Mouse (Mus musculus): Measurements from ENCODE around the gene Tmem95.

DNA sequence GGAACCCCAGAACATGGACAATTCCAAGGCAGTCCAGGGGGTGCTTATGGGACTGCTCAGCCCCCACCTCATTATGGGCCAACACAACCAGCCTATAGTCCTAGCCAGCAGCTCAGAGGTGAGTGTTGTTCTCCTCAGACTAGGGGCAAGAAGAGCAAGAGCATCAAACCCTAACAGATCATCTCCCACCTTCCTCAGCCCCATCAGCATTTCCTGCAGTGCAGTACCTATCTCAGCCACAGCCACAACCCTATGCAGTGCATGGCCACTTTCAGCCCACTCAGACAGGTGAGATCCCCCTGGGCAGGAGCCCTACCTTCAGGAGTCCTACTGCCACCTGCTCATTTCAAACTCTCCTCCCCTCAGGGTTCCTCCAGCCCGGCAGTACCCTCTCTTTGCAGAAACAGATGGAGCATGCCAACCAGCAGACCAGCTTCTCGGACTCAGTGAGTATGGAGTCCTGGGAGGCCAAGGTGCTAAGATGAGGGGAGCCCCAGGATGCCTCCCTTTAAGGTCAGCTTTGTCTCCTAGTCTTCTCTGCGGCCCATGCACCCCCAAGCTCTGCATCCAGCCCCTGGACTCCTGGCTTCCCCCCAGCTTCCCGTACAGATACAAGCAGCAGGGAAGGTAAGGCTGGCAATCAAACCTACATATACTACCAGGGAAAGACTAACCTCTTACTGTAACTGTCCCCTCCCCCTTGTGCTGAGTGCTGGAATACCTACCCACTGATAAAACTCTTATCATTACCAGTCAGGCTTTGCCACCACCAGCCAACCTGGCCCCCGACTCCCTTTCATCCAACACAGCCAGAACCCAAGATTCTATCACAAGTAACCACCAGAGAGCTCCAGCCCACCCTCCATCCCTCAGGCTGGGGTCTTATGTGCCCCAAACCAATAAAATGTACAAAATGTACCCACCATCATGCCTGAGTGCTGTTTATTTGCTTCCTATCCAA lies 38.1 kb upstream of the Tmem95 start:
- TF ChIP-seq EP300 (IDR thresholded peaks at IDR 0.05; ENCODE audit: insufficient read depth, low read depth, low read length) (no peak), CTCF (IDR thresholded peaks at IDR 0.05; ENCODE audit: low read depth, low read length) (no peak), POLR2A (IDR thresholded peaks at IDR 0.05; ENCODE audit: insufficient read depth, low read length) (no peak)

Data from ES-Bruce4 (cell line).